Mouse (Mus musculus) olfactory bulb, adult 2 months (tissue): Measurements from ENCODE around the gene Rasgef1a.

ENCODE experiments used
- CTCF ChIP-seq: fragments of 200-500 bp; IDR thresholded peaks from 2 replicates; pipeline ENCODE4 v1.5.1; 2012; ENCODE audit warnings: low read depth, mild to moderate bottlenecking, low read length, moderate library complexity; ENCODE audit not compliant: insufficient read depth
- POLR2A ChIP-seq: fragments of 200-500 bp; IDR thresholded peaks from 2 replicates; pipeline ENCODE4 v1.6.1; 2012; ENCODE audit warnings: mild to moderate bottlenecking, low read depth, low read length, moderate library complexity; ENCODE audit not compliant: insufficient read depth

DNA sequence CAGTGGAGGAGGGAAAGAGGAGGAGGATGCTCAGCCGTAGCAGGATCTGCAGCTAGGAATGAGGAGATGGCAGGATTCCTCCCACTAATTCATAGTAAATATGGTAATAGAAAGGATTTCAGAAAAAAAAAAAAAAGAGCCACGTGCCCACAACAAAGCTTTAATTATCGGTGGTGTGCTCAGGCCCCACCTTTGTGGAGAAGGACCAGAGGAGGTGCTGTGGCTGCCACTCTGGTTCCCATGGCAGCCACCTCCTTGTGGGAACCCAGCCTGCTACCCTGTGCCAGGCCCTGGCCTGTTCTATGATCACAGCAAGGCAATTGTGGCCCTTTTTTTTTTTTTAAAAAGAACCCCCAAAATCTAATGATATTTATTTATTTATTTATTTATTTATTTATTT is 60.2 kb downstream of the Rasgef1a start:
- TF ChIP-seq POLR2A = no peak
- no peak for TF ChIP-seq CTCF
